Mouse (Mus musculus): Measurements from ENCODE around the gene Gm20509.
A peak's percentile ranks its signal among the peaks of the same experiment; 100 is the strongest.
"Not testable (repeated sequence)": the region's sequence is repeated elsewhere in the genome, so short reads cannot be mapped to it uniquely, and the experiment has no call there.

Gene Gm20509

DNA sequence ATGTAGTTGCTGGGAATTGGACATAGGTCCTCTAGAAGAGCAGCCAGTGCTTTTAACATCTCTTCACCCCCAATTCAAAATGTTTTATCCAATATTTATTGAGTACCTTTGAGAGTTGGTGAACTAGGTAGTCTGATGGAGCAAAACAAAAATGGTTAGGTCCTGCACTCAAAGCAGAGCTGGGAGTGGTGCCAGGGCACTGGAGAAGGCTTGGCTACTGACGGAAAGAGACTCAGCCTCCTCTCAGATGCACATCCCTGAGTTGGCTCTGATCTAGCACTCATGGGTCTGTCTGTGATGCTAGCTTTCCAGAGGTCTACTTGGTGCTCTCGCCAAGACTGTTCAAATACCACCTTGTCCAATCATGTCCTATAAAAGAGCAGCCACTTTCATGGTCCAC, 4.4 kb upstream of the Gm20509 start:
- DNase-seq (ENCODE audit: extremely low read depth, insufficient read length, low spot score): no peak

DNA sequence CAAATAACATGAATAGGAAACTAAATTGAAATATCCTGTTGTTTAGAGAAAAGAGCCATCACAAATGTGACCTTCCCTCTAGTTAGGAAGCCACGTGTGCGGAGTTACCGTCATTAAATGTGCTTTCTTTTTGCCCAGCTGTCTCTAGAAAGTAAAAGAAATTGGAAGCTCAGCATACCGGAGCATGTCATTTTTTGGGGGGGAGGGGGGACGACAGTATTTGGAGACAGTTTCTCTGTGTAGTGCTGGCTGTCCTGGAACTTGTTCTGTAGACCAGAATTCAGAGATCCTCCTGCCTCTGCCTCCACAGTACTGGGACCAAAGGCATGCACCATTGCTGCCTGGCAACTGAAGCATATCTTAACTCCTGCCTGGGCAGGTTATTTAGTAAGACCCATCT, 734 bp upstream of the Gm20509 start, which contains the start of gene Khdc3:
Khdc3 (plus strand) TSS at position 301 of the 400 bp plus-strand sequence.
- DNase-seq (ENCODE audit: extremely low read depth, insufficient read length, low spot score): no peak

- no peak for DNase-seq (ENCODE audit: extremely low read depth, insufficient read length, low spot score)
Measured at GRCm38 (mm10) chr9:73103159-73103879, 1.0 kb downstream of the Gm20509 start.

DNA sequence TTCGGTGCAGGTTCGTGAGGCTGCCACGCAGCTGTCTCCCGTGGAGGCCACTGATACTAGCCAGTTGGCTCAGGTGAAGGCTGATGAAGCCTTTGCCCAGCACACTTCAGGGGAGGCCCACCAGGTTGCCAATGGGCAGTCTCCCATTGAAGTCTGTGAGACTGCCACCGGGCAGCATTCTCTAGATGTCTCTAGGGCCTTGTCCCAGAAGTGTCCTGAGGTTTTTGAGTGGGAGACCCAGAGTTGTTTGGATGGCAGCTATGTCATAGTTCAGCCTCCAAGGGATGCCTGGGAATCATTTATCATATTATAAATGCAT, 1.6 kb downstream of the Gm20509 start:
- no peak for DNase-seq (ENCODE audit: extremely low read depth, insufficient read length, low spot score)

DNA sequence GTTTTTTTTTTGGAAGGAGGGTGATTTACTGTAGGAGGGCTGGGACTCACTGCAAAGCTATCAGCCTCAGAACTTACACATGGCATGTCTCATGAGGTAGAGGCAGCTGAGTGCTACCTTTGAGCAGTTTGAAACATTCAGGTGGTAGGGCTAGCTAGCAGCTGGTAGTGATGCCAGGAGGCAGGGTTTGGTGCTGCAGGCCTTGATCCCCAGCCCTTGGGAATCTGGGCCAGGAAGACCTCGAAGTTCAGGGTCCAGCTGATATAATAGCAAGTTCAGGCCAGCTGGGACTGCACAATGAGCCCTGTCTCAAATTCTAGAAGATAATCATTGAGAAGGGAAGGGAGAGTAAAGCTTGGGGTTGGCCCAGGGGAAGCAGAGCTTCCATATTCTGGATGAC, 2.9 kb downstream of the Gm20509 start:
- no peak for DNase-seq (ENCODE audit: extremely low read depth, insufficient read length, low spot score)

DNA sequence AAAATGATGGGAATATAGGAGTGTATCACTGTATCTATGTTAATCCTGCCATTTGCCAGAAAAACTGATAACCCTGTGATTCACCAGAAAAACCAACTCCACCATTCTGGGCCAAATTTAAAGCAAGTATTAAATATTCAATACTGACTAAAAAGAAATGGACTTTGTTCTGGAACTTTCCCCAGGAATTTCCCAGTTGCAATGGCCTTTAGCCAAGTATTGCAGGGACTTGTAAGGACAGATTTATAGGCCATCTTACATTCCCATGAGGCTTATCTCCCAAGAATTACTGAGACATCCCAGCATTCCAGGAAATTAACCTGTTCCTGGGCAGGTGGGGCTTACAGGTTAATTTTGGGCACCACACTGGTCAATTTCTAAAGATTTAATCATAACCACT, 3.5 kb downstream of the Gm20509 start:
- no peak for DNase-seq (ENCODE audit: extremely low read depth, insufficient read length, low spot score)

GRCm38 (mm10) chr9:73112919-73113906, 10.9 kb downstream of the Gm20509 start, which contains the start of gene Rsl24d1:
Rsl24d1 (plus strand) TSS chr9:73113426.
- DNase-seq (ENCODE audit: extremely low read depth, insufficient read length, low spot score): peak; percentile 88

DNA sequence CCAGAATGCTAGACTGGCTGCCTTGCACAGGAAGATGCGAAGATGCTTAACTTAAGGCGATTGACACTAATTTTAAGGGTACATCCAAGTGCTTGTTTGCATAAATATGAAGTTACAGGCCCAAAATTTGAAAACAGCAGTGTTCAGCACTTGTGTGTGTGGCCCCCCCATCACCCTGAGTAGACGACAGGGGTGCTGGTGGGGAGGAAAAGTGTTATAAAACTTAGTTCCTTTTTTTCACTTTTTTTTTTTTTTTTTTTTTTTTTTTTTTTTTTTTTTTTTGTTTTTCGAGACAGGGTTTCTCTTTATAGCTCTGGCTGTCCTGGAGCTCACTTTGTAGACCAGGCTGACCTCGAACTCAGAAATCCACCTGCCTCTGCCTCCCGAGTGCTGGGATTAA, 14.4 kb downstream of the Gm20509 start:
- not testable (repeated sequence) for DNase-seq (ENCODE audit: extremely low read depth, insufficient read length, low spot score)

DNA sequence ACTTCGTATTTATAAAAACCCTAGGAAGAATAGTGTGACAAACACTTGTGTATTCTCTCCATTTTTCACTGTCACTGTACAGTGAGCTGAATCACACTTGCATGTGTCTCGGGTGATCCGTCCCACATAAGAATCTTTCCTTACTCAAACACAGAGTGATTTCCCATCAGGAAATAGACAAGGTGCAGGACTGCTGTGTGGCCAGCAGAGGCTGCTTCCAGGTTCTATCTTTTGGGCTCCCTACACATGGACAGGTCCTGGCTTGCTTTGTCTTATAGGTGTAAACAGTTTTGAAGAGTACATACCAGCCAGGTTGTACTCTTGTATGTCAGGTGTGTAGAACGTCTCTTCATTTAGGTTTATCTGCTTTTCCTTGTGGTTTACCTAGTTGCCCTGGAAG, 15.7 kb downstream of the Gm20509 start:
- no peak for DNase-seq (ENCODE audit: extremely low read depth, insufficient read length, low spot score)

DNA sequence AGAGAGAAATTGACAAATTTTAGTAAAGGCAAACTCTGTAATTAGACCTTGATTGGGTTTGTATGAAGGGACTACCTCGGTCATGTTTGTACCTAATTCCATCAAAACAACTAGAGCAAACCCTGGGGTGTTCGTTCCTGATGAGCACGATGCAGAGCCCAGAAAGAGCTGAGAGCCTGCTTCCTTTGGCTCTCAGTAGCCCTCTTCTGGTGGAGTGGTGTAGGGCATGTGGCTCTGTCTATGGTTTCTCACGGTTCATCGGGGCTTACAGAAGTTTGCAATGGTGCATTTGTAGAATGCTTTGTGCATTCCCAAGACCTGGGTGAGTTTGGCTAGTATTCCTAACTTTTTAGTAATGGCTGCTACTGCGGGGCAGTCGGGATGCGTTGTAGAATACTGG, 19.5 kb downstream of the Gm20509 start:
- DNase-seq (ENCODE audit: extremely low read depth, insufficient read length, low spot score): no peak

DNA sequence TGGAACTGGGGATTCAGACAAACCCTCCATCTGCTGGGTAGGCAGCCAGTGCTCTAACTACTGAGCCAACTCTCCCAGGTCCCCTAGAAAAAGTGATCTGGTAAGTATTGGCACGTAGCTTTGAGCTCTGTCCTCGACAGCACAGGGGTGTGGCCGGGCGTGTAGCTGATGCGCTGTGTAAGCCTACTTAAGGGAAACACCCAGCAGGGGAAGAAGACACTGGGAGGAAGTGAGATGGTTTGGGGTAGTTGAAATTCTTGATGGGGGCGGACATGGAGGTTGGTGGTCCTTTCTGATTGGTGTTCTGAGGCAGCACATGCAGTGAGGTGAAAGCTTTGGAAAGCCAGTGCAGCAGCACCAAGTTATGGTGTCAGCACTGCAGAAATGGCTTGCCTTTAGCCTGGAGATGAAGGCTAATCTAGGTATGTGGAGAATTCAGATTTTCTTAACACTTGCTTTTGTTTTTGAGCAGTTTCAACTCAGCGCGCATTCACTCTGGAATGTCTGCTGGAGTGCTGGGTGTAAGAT, 22.8 kb downstream of the Gm20509 start:
- no peak for DNase-seq (ENCODE audit: extremely low read depth, insufficient read length, low spot score)

GRCm38 (mm10) chr9:73127457-73127856, 25.2 kb downstream of the Gm20509 start:
- DNase-seq (ENCODE audit: extremely low read depth, insufficient read length, low spot score): no peak

DNA sequence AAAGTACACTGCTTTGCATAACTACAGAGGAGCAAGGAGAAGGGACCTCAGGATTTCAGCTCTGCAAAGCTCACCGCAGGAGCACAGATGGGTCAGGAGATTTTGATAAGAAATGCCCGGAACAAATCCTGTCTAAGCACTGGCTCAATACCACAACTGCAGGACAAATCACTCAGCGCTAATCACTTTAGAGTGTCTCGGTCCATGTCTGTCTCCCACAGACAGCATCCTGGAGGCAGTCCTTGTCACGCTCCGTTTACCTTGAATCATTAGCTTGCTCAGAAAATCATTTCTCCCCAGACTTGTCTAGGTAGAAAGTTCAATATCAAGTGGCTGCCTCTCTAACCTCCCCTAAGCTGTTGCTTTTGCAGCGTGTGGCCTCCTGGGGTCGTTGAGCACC, 27.6 kb downstream of the Gm20509 start:
- no peak for DNase-seq (ENCODE audit: extremely low read depth, insufficient read length, low spot score)

- no peak for DNase-seq (ENCODE audit: extremely low read depth, insufficient read length, low spot score)
Measured at GRCm38 (mm10) chr9:73130529-73130928, 28.3 kb downstream of the Gm20509 start.

GRCm38 (mm10) chr9:73137341-73137886, 35.1 kb downstream of the Gm20509 start:
- DNase-seq (ENCODE audit: extremely low read depth, insufficient read length, low spot score): no peak

DNA sequence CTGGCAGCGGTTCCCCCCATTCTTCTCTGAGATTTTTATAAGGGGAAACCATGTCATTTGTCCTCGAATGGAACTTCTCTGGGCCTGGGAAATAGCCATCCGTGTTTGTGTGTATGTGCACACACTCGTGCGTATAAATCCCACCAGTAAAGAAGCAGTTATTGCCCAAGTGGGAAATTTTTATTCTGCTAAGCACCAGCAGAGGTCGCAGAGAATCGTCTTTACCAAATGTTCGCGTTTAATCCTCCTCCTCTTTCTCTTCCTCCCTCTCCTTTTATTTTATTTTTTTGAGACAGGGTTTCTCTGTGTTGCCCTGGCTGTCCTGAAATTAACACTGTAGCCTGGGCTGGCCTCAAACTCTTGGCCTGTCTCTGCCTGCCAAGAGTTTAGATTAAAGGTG, 52.1 kb downstream of the Gm20509 start:
- no peak for DNase-seq (ENCODE audit: extremely low read depth, insufficient read length, low spot score)

- DNase-seq (ENCODE audit: extremely low read depth, insufficient read length, low spot score): no peak
Measured at GRCm38 (mm10) chr9:73157968-73158367, 55.7 kb downstream of the Gm20509 start.

- peak; percentile 21 for DNase-seq (ENCODE audit: extremely low read depth, insufficient read length, low spot score)
Measured at GRCm38 (mm10) chr9:73159265-73159664, 57.0 kb downstream of the Gm20509 start.

DNA sequence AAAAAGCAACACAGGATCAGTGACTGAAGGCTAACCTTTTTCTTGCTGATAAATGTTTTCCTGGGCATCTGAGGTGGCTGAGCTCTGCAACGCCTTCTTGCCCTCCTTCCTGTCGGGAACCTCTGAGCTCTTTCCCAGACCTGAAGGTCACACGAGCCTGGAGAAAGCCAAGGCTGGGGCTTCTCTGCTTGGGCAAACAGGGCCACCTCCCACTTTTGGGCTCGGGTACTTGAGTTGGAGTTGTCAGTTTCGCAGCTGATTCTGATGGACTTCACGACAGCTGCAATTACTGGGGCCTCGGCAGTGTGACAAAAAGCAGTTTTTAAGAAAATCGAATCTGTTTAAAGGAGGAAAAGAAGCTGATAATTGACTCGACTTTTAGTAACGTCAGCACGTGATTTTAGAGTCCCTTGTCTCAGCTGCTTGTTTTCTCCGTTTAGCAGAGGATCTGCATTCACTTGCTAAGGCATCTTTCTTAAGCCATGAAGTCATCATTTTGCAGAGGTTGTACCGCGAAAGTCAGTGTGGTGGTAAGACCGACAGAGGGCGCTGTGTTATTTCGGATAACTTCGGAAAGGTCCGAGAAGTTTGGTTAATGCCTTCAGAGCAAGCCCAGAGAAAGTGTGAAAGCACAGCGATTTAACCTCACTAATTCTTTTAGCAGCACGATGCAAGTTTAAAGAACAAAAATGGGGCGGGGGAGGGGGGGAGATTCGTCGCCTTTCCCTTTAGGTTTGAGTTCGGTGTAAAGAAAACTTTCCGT, 60.5 kb downstream of the Gm20509 start:
- peak; percentile 6 for DNase-seq (ENCODE audit: extremely low read depth, insufficient read length, low spot score)

DNA sequence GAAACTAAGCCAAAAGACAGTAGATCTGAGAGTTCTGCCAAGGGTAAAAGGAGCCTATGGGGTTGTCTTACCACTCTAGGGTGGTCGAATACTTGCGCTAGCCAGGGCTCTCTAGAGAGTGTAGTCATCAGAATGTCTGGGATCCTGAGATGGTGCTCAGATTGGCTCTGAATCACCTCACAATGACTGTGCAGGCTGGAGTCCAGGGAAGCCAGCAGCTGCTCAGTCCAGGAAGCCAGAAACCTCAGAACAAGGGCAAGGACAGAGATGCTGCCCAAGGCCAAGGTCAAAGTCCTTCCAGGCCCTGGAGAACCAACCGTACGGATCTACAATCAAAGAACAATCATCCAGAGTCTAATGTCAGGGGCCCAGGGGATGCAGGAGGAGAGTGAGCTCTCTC, 63.4 kb downstream of the Gm20509 start:
- DNase-seq (ENCODE audit: extremely low read depth, insufficient read length, low spot score): peak; percentile 7

Data from 3134 (cell line).